Mouse (Mus musculus) MEL (cell line): ENCODE data around the gene Naaa. TPM values are rescaled to one million over a fixed set of nuclear protein-coding genes. Genes with fewer than 3 reads are reported as not detected.

Experiments used
- DNase-seq: peaks from one replicate; pipeline ENCODE4 v3.0.0; 2011; ENCODE audit warnings: low read depth, low spot score
- H3K27ac ChIP-seq: 2 replicates; pipeline ENCODE4 v1.5.1; 2012; ENCODE audit warnings: low read depth, mild to moderate bottlenecking, control low read depth, low read length, moderate library complexity; ENCODE audit not compliant: control insufficient read depth
- H3K27me3 ChIP-seq, 2 experiments: fragments of 150-350 bp in 1 of 2; sonication (generic) in 1 of 2; 2 replicates each; pipeline ENCODE4 v1.6.1; 2012; ENCODE audit warnings: low read length in 2 of 2, mild to moderate bottlenecking in 2 of 2, improper control_type of control experiment in 1 of 2, moderate library complexity in 1 of 2; ENCODE audit not compliant: insufficient read depth in 2 of 2, control insufficient read depth in 1 of 2
- H3K36me3 ChIP-seq, 2 experiments: 2 replicates each; pipeline ENCODE4 v1.6.1; 2012 to 2014; ENCODE audit warnings: low read length in 2 of 2, improper control_type of control experiment in 1 of 2, inconsistent platforms in 1 of 2, mild to moderate bottlenecking in 1 of 2; ENCODE audit not compliant: insufficient read depth in 2 of 2, control insufficient read depth in 1 of 2
- H3K4me1 ChIP-seq, 2 experiments: fragments of 150-350 bp in 1 of 2; sonication (generic) in 1 of 2; 2 replicates each; pipeline ENCODE4 v1.6.1; 2012; ENCODE audit warnings: low read length in 2 of 2, improper control_type of control experiment in 1 of 2, mild to moderate bottlenecking in 1 of 2; ENCODE audit not compliant: insufficient read depth in 2 of 2, control insufficient read depth in 1 of 2
- H3K4me3 ChIP-seq, 2 experiments: fragments of 150-350 bp in 1 of 2; sonication (generic) in 1 of 2; 2 replicates each; pipeline ENCODE4 v1.5.1; 2012; ENCODE audit warnings: low read depth in 2 of 2, low read length in 2 of 2, mild to moderate bottlenecking in 2 of 2, moderate library complexity in 2 of 2, control low read depth in 1 of 2, improper control_type of control experiment in 1 of 2; ENCODE audit not compliant: control insufficient read depth in 1 of 2, insufficient read depth in 1 of 2
- H3K79me2 ChIP-seq: 2 replicates; pipeline ENCODE4 v1.6.1; 2012; ENCODE audit warnings: mild to moderate bottlenecking, low read length, moderate library complexity; ENCODE audit not compliant: control insufficient read depth, poor library complexity, insufficient read depth
- H3K9ac ChIP-seq: 2 replicates; pipeline ENCODE4 v1.6.1; 2012; ENCODE audit warnings: low read depth, mild to moderate bottlenecking, control low read depth, low read length, moderate library complexity; ENCODE audit not compliant: control insufficient read depth, poor library complexity, severe bottlenecking
- H3K9me3 ChIP-seq: fragments of 150-350 bp; sonication (generic); replicated peaks from 2 replicates; pipeline ENCODE4 v1.6.1; 2012; ENCODE audit warnings: mild to moderate bottlenecking, low read length, improper control_type of control experiment, moderate library complexity; ENCODE audit not compliant: insufficient read depth
- BHLHE40 ChIP-seq: IDR thresholded peaks from 2 replicates; pipeline ENCODE4 v1.6.1; 2012; ENCODE audit warnings: low read depth, mild to moderate bottlenecking, inconsistent platforms, low read length, improper control_type of control experiment, borderline replicate concordance
- CTCF ChIP-seq, 3 experiments: IDR thresholded peaks in 2 of 3; conservative IDR thresholded peaks in 1 of 3; 2 replicates each; pipeline ENCODE4 v1.5.1; 2011 to 2012; ENCODE audit warnings: low read length in 3 of 3, low read depth in 2 of 3, mild to moderate bottlenecking in 2 of 3, improper control_type of control experiment in 1 of 3, inconsistent platforms in 1 of 3, mixed read lengths in 1 of 3, moderate library complexity in 1 of 3; ENCODE audit not compliant: control insufficient read depth in 1 of 3, insufficient read depth in 1 of 3, poor library complexity in 1 of 3, severe bottlenecking in 1 of 3
- EP300 ChIP-seq, 2 experiments: IDR thresholded peaks; 2 replicates each; pipeline ENCODE4 v1.6.1; 2011; ENCODE audit warnings: improper control_type of control experiment in 2 of 2, low read length in 2 of 2, low read depth in 1 of 2, mild to moderate bottlenecking in 1 of 2
- ETS1 ChIP-seq: IDR thresholded peaks from 2 replicates; pipeline ENCODE4 v1.6.1; 2012; ENCODE audit warnings: low read depth, mild to moderate bottlenecking, inconsistent platforms, low read length, improper control_type of control experiment, moderate library complexity
- GATA1 ChIP-seq: IDR thresholded peaks from 2 replicates; pipeline ENCODE4 v1.6.1; 2011; ENCODE audit warnings: low read depth, low read length, improper control_type of control experiment
- HCFC1 ChIP-seq: IDR thresholded peaks from 2 replicates; pipeline ENCODE4 v1.6.1; 2012; ENCODE audit warnings: low read depth, mild to moderate bottlenecking, inconsistent platforms, low read length, improper control_type of control experiment, moderate library complexity
- KAT2A ChIP-seq: conservative IDR thresholded peaks from 2 replicates; pipeline ENCODE4 v1.6.1; 2012; ENCODE audit warnings: low read depth, low read length, improper control_type of control experiment, inconsistent platforms
- MAX ChIP-seq: IDR thresholded peaks from 2 replicates; pipeline ENCODE4 v1.6.1; 2011; ENCODE audit warnings: low read length, improper control_type of control experiment
- MXI1 ChIP-seq: IDR thresholded peaks from 2 replicates; pipeline ENCODE4 v1.6.1; 2011; ENCODE audit warnings: mild to moderate bottlenecking, low read depth, low read length, improper control_type of control experiment
- MYC ChIP-seq: IDR thresholded peaks from 2 replicates; pipeline ENCODE4 v1.6.1; 2011; ENCODE audit warnings: low read depth, mild to moderate bottlenecking, low read length, improper control_type of control experiment, moderate library complexity
- NELFE ChIP-seq: IDR thresholded peaks from 2 replicates; pipeline ENCODE4 v1.6.1; 2011; ENCODE audit warnings: low read depth, low read length, improper control_type of control experiment
- POLR2AphosphoS2 ChIP-seq: IDR thresholded peaks from 2 replicates; pipeline ENCODE4 v1.6.1; 2011; ENCODE audit warnings: low read length, improper control_type of control experiment
- POLR2AphosphoS5 ChIP-seq: IDR thresholded peaks from 2 replicates; pipeline ENCODE4 v1.6.1; 2012; ENCODE audit warnings: low read depth, borderline replicate concordance, mild to moderate bottlenecking, inconsistent platforms, low read length, moderate library complexity, mixed read lengths
- RAD21 ChIP-seq: IDR thresholded peaks from 2 replicates; pipeline ENCODE4 v1.6.1; 2011; ENCODE audit warnings: mild to moderate bottlenecking, low read depth, low read length, improper control_type of control experiment
- RCOR1 ChIP-seq: IDR thresholded peaks from 2 replicates; pipeline ENCODE4 v1.6.1; 2012; ENCODE audit warnings: low read depth, mild to moderate bottlenecking, inconsistent platforms, low read length, improper control_type of control experiment
- SIN3A ChIP-seq: IDR thresholded peaks from 2 replicates; pipeline ENCODE4 v1.6.1; 2012; ENCODE audit warnings: low read length, improper control_type of control experiment, inconsistent platforms
- SMC3 ChIP-seq: IDR thresholded peaks from 2 replicates; pipeline ENCODE4 v1.6.1; 2011; ENCODE audit warnings: low read depth, low read length, improper control_type of control experiment
- TCF12 ChIP-seq: IDR thresholded peaks from 2 replicates; pipeline ENCODE4 v1.6.1; 2014; ENCODE audit warnings: low read depth, mild to moderate bottlenecking, inconsistent platforms, low read length, improper control_type of control experiment, moderate library complexity
- USF2 ChIP-seq, 2 experiments: IDR thresholded peaks; 2 replicates each; pipeline ENCODE4 v1.6.1; 2011 to 2012; ENCODE audit warnings: improper control_type of control experiment in 2 of 2, low read length in 2 of 2, borderline replicate concordance in 1 of 2, inconsistent platforms in 1 of 2, low read depth in 1 of 2, mild to moderate bottlenecking in 1 of 2; ENCODE audit not compliant: insufficient read depth in 1 of 2
- ZC3H11A ChIP-seq: IDR thresholded peaks from 2 replicates; pipeline ENCODE4 v1.6.1; 2012; ENCODE audit warnings: low read depth, mild to moderate bottlenecking, inconsistent platforms, low read length, improper control_type of control experiment
- ZMIZ1 ChIP-seq: IDR thresholded peaks from 2 replicates; pipeline ENCODE4 v1.6.1; 2012; ENCODE audit warnings: low read depth, mild to moderate bottlenecking, inconsistent platforms, low read length, improper control_type of control experiment, moderate library complexity
- polyA plus RNA-seq, 2 experiments: library from polyadenylated mRNA; stranded (reverse) in 1 of 2; unstranded in 1 of 2; fragments of >175 nt in 1 of 2; fragments of >200 nt in 1 of 2; gene quantifications; 2 replicates each; pipeline versions ENCODE4 v1.2.1 to v1.2.4; 2012; ENCODE audit warnings: low replicate concordance in 2 of 2, low read depth in 1 of 2; ENCODE audit not compliant: insufficient read length in 2 of 2, insufficient read depth in 1 of 2, missing spikeins in 1 of 2
- total RNA-seq: library from RNA; depleted of rRNA; stranded (reverse); fragments of 300-350 nt; gene quantifications from 2 replicates; pipeline ENCODE4 v1.2.3, GENCODE M21; 2012

Naaa gene
- total and polyA plus RNA-seq, 3 experiments, result 2.2 to 6.7 TPM; not detected in 1

DNA sequence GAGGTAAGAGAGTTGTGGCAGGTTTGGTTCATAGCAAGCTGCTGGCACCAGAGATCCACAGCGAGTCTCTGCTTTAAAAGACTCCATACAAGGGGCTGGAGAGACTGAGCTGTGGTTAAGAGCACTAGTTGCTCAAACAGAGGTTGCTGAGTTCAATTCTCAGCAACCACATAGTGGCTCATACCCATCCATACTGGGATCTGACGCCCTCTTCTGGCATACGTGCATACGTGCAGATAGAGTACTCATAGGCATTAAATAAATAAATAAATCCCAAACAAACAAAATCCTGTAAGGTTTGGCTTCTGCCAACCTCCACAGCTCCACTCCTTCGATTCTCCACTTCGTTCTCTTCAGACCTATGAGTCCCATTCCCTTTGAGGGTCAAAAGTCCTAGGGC, 25.9 kb downstream of the Naaa start:
- H3K27ac ChIP-seq, result no peak overlapping the region
- peak; percentile 37 for DNase-seq
- H3K4me1 ChIP-seq, result no peaks in the 10 kb centered on the region
- no peak for TF ChIP-seq POLR2AphosphoS2
- peak; percentile 30 for TF ChIP-seq RAD21
- peak; percentile 23; the same call in 1 of the 2 replicates for TF ChIP-seq ZC3H11A
- no peak for TF ChIP-seq MYC
- no peak for TF ChIP-seq USF2 (IDR thresholded peaks at IDR 0.05; ENCODE audit: borderline replicate concordance in 1 of 2, insufficient read depth in 1 of 2, low read depth in 1 of 2, low read length in 2 of 2)
- peak; percentile 20 to 46 (median 27); a peak in 4 of 6 replicates for TF ChIP-seq CTCF (IDR thresholded peaks at IDR 0.05 in 2 of 3, conservative IDR thresholded peaks at IDR 0.05 in 1 of 3; ENCODE audit: control insufficient read depth in 1 of 3, insufficient read depth in 1 of 3, low read depth in 2 of 3, low read length in 3 of 3, poor library complexity in 1 of 3, severe bottlenecking in 1 of 3)
- peak; percentile 48 for TF ChIP-seq SMC3
- no peak overlapping the region for H3K9ac ChIP-seq
- no peak overlapping the region for H3K4me3 ChIP-seq
- H3K27me3 ChIP-seq, result no peaks in the 10 kb centered on the region
- no peaks in the 10 kb centered on the region for H3K79me2 ChIP-seq
- H3K36me3 ChIP-seq, result no peaks in the 10 kb centered on the region
- no peaks in the 10 kb centered on the region for H3K9me3 ChIP-seq

DNA sequence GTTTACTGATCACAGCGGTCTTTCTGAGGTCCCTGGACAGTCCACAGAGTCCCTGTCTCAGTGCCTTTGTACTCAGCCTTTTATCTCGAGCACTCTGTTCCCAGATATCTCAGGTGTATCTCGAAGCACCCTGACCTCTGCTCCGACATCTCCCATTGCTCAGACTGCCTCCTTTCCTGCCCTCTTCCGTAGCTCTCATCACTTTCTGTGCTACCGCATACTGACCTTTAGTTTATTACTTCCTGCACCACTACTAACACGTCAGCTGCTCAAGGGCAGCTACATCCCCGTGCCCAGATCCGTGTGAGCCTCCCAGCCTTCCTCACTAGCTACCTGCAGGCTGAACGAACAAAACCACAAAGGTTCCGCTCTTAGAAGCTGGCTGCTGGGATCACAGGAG, 29.4 kb downstream of the Naaa start:
- no peak overlapping the region for H3K4me3 ChIP-seq
- H3K9me3 ChIP-seq, result no peaks in the 10 kb centered on the region
- peaks cover 0 to 14% of the 10 kb centered on the region in 2 experiments; a peak in 2 of 4 replicates for H3K36me3 ChIP-seq
- H3K4me1 ChIP-seq, result peaks cover 13 to 17% of the 10 kb centered on the region in 2 experiments
- no peak for TF ChIP-seq TCF12
- TF ChIP-seq NELFE, result no peak
- TF ChIP-seq KAT2A, result no peak
- TF ChIP-seq POLR2AphosphoS2, result no peak
- no peak for TF ChIP-seq EP300 (IDR thresholded peaks at IDR 0.05; ENCODE audit: low read depth in 1 of 2, low read length in 2 of 2)
- TF ChIP-seq ZMIZ1, result no peak
- TF ChIP-seq POLR2AphosphoS5, result no peak
- no peak for TF ChIP-seq SIN3A
- DNase-seq, result no peak
- no peak overlapping the region for H3K27ac ChIP-seq
- H3K9ac ChIP-seq, result no peak overlapping the region
- no peaks in the 10 kb centered on the region for H3K27me3 ChIP-seq
- H3K79me2 ChIP-seq, result no peaks in the 10 kb centered on the region

DNA sequence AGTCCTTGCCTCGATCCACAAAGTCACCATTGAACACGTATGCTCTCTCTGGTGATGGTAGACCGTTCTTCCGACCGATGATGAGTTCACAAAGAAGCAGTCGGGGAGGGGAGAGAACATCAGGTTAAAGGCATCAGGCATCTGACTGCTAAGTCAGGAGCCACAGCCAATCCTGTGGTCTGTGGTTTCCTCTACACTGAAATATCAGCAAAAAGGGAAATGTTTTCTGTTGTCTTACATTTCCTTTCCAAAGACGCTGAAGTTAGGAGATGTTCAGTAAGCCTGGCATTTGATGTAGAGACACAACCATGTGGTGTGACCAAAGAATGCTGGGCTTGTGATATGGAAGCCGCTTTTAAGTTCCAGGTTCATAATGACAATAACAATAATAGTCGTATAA, 32.5 kb downstream of the Naaa start:
- Histone ChIP-seq H3K4me1 (peaks cover 13 to 17% of the 10 kb centered on the region in 2 experiments), H3K9ac (no peak overlapping the region), H3K79me2 (no peaks in the 10 kb centered on the region), H3K36me3 (peaks cover 0 to 14% of the 10 kb centered on the region in 2 experiments; a peak in 2 of 4 replicates), H3K9me3 (no peaks in the 10 kb centered on the region), H3K27ac (peak overlapping the region; percentile 69), H3K4me3 (peak overlapping the region; percentile 8 to 29; a peak in 3 of 4 replicates), H3K27me3 (no peaks in the 10 kb centered on the region)
- DNase-seq, result peak; percentile 91
- peak; percentile 80 for TF ChIP-seq SIN3A
- TF ChIP-seq EP300 (IDR thresholded peaks at IDR 0.05; ENCODE audit: low read depth in 1 of 2, low read length in 2 of 2), result peak; percentile 84 to 90
- peak; percentile 72 for TF ChIP-seq TCF12
- peak; percentile 57; the same call in 1 of the 2 replicates for TF ChIP-seq GATA1
- peak; percentile 70; the same call in 1 of the 2 replicates for TF ChIP-seq BHLHE40
- no peak for TF ChIP-seq HCFC1
- TF ChIP-seq RCOR1, result peak; percentile 87
- TF ChIP-seq USF2 (IDR thresholded peaks at IDR 0.05; ENCODE audit: borderline replicate concordance in 1 of 2, insufficient read depth in 1 of 2, low read depth in 1 of 2, low read length in 2 of 2), result no peak
- peak; percentile 87 for TF ChIP-seq MXI1
- TF ChIP-seq MAX, result peak; percentile 71; the same call in 1 of the 2 replicates
- TF ChIP-seq ETS1, result peak; percentile 86
- peak; percentile 81; the same call in 1 of the 2 replicates for TF ChIP-seq MYC
- no peak for TF ChIP-seq CTCF (IDR thresholded peaks at IDR 0.05 in 2 of 3, conservative IDR thresholded peaks at IDR 0.05 in 1 of 3; ENCODE audit: control insufficient read depth in 1 of 3, insufficient read depth in 1 of 3, low read depth in 2 of 3, low read length in 3 of 3, poor library complexity in 1 of 3, severe bottlenecking in 1 of 3)
